Mouse (Mus musculus): ENCODE data around the gene Otud3.
"Not testable (repeated sequence)": the region's sequence is repeated elsewhere in the genome, so short reads cannot be mapped to it uniquely, and the experiment has no call there.

Otud3 gene

DNA sequence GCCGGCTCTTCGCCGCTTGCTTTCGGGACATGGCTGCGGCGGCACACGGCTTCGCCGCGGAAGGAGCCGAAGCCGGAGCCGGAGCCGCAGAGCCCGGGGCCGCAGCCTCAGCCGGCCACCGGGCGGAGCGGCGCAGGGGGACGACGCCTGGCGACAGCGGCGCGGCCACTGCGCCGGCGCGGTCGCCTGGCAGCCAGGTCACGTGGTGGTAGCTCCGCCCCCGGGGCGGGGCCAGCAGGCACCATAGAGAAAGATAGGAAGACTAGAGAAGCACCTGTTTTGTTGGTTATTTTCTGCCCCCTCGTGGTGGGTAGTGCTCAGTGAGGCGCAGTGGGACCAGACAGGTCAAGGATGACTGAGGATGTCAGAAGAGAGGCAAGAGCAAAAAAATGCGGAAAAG, at the start of gene Otud3:
TSS of gene Otud3 (minus strand) at position 149 of the 400 bp plus-strand sequence.
- DNase-seq (ENCODE audit: low spot score in 2 of 2), result peak; percentile 86 to 97

DNA sequence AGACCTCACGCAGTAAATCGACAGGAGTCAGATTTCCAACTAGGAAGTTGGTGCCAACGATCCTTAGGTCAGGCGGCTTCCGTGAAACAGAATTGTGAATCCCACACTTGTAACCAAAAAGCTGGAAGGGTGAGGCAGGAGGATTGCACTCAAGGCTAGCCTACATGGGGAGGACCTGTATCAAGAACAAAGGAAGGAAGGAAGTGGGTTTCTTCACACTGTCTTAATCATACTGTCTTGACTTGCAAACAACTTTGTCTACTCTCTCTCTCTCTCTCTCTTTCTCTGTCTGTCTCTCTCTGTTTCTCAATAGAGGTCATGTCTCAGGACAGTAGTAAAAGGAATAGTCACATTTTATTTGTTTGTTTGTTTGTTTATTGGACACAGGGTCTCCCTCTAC, 49.0 kb upstream of the Otud3 start:
- DNase-seq (ENCODE audit: low spot score in 2 of 2), result no peak

DNA sequence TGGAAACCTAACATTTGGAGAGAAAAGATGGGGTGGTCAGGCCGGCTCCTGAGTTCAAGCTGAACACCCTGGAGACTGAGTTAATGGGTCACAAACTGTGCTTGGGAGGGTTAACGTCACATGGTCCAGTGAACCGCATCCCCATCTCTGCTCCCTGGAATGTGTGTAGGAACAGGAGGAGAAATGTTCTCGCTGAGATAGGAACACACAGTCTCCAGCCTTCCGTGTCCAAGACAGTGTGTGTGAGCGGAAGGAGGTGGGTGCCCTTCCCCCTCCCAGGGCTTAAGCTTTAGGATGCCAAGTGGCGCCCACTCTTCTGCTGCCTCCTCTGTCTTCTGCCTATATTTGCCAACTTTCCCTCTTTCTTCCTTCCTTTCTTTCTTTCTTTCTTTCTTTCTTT, 46.2 kb upstream of the Otud3 start:
- no peak for DNase-seq (ENCODE audit: low spot score in 2 of 2)

DNA sequence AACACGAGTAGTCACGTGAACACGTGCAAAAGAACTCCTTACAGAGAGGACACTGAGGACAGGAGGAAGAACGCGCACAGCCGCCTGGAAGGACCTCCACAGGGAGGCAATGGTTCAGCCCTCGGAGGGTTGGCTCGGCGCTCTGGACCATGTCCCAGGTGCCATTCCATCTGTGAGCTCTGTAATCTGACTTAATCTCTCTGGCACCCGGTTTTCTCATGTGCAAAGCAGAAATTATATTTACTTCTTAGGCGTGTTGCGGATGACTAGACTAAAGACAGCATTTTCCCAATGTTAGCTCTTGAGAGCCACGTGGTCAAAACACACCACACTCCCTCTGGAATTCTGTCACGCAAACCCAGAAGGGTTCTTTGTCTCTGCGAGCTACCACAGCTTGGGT, 45.4 kb upstream of the Otud3 start:
- DNase-seq (ENCODE audit: low spot score in 2 of 2), result no peak

DNA sequence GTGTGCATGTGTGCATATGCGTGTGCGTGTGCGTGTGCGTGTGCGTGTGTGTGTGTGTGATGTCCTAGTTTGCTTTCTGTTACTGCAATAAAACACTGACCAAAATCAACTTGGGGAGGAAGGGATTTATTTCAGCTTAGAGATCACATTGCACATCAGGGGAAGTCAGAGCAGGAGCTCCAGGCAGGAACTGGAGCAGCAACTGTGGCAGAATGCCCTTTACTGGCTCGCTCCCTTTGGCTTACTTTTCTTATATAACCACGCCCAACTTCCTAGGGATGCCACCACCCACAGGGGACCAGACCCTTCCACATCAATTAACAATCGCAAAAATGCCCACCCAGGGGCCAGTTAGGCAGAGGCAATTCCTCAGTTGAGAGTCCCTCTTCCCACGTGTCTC, 44.9 kb upstream of the Otud3 start:
- no peak for DNase-seq (ENCODE audit: low spot score in 2 of 2)

DNA sequence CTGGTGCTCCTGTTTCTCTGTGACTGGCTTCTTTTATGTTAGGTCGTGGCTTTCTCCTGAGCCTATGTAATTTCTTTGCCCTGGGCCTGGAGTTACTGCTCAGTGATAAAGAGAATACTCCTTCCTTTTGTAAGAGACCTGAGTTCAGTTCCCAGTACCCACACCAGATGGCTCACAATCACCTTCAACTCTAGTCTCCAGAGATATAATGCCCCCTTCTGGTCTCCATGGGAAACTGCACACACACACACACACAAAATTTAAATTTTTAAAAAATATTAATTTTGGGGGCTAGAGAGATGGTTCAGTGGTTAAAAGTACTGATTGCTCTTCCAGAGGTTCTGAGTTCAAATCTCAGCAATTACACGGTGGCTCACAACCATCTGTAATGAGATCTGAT, 34.5 kb upstream of the Otud3 start:
- DNase-seq (ENCODE audit: low spot score in 2 of 2), result no peak

- DNase-seq (ENCODE audit: low spot score in 2 of 2), result peak in 1 of 2 experiments; percentile 40
Measured at GRCm38 (mm10) chr4:138943730-138944129, 30.0 kb upstream of the Otud3 start.

DNA sequence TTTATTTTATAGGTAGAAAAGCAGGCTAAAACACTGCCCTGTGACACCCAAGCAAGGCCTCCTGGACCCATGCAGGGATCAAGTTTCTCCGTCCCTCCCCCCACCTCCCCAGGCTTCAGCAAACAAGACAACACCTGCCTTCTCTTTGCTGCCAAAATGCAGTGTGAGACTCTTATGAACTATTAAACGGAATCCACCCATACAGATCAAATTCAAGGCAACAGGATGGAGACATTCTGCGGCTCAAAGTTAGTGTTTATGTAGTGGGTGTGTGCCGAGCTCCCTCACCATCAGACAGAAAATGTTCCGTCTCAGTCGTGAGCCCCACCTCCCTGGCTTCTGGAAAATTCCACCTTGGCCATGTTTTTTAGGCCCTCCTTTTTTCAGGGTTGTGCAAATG, 28.2 kb upstream of the Otud3 start:
- DNase-seq (ENCODE audit: low spot score in 2 of 2), result no peak

DNA sequence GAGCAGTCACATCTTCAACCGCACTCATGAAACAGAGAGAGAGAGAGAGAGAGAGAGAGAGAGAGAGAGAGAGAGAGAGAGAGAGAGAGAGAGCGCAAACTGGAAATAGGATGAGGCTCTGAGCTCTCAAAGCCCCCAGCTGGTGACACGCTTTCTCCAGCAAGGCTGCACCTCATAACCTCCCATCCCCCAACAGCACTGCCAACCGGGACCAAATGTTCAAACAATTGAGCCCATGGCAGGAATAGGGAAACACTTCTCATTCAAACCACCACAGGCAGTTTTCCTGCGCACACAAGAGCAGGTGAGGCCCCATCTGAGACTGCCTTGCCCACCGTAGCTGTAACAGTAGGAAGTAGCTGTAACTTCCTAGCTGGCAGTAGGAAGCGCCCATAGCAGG, 27.7 kb upstream of the Otud3 start:
- DNase-seq (ENCODE audit: low spot score in 2 of 2), result no peak

GRCm38 (mm10) chr4:138939481-138939880, 25.7 kb upstream of the Otud3 start:
- DNase-seq (ENCODE audit: low spot score in 2 of 2), result no peak

DNA sequence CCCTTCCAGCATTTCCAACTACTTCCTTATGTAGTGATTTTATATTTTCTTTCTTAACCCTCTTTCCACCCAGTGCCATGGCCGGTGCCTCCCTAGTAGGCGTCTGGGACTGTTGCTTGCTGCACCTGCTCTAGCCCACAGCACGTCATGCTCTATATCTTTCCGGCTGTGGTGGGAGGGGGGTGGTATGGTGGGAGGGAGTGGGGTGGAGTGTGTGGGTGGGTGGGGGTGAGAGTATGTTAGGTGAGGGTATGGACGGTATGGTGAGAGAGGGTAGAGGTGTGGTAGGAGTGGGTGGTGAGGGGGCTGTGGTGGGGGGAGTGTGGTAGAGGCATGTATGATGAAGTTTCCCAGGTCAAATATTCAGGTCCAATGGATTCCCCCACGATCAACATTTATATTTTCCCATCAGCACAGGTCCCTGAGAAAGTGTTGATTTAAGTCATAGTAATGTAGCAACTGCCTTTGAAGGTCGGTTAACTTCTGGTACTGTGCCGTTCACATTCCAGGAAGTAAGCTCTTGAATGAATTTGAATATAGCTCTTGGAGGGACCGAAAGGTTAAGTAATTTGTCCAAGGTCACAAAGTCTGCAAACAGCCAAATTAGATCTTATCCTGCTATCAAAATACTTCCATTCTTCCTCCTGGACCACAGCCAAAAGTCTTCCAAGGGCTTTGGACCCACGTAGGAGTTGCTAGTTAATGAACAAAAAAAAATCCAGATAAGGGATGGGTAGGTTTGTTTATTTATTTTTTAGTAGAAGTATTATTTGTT, 24.9 kb upstream of the Otud3 start:
- no peak for DNase-seq (ENCODE audit: low spot score in 2 of 2)

GRCm38 (mm10) chr4:138934456-138935145, 20.9 kb upstream of the Otud3 start:
- no peak for DNase-seq (ENCODE audit: low spot score in 2 of 2)

GRCm38 (mm10) chr4:138933862-138934261, 20.1 kb upstream of the Otud3 start:
- DNase-seq (ENCODE audit: low spot score in 2 of 2), result no peak

DNA sequence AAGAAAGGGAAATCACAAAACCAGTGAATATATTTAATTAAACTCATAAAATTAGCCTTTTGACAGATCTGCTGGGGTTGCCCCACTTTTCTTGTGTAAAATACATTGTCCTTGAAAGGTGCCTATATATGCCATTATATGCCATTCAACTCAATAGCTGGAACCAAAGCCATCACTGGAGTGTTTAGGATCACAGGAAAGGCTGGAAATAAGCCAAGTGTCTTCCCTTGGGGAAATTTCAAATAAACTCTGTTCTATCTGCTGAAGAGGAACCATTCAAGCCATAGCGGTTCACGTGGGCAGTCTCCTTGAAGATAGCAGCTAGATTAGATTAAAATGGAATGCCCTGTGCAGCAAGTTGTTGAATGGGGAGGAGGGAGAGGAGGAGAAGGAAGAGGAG, 11.8 kb upstream of the Otud3 start:
- DNase-seq (ENCODE audit: low spot score in 2 of 2), result no peak

DNA sequence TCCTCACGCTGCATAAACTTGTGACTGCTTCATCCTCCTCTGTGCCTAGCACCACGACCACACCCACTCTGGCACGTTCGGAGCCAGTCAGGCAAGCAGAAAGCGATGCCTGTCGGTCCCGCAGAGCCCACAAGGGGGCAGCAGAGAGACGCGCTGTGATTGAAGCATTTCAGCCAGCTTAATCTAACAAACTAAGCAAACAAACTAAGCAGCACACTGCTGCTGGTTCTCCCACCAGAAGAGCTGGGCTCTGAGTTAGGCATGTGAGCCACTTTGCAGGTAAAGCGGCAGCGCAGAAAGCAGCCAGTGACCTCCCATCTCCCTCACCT, 8.3 kb upstream of the Otud3 start:
- DNase-seq (ENCODE audit: low spot score in 2 of 2), result peak; percentile 97 to 98

DNA sequence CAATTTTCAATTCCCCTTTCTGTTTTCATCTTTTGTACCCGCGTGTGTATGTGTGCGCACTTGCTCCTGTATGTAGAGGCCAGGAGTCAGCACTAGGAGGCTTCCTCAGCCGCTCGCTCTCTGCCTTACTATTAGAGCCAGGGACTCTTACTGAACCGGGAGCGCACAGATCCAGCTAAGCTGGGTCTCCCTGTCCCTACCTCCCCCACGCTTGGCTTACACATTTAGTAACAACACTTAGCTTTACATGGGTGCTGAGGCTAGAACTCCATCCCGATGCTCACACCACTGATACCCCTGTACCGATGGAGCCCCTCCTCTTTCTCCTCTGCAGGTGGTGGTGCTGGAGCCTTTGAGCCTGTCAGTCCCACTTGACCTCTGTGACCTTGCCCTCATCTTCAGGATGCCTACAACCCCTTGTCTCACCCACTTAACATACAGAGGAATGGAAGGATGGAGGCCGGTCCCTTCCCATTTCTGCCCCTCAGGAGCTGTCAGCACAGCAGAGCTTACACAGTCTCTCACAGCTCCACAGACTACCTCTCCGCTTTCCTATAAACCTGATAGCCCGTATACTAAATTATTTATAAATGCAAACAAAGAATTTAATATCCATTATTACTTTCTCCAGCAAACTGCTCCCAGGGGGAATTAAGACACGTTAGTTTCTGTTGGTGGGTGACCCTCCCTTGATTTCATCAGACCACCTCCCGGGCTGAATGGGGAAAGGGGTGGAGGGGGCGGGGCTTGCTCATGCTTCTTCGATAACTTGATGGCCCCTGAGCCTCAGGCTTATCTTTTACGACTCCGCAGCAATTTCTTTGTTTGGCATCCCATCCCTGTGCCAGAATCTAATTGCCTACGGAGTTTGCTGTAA, 7.7 kb upstream of the Otud3 start:
- DNase-seq (ENCODE audit: low spot score in 2 of 2), result no peak

DNA sequence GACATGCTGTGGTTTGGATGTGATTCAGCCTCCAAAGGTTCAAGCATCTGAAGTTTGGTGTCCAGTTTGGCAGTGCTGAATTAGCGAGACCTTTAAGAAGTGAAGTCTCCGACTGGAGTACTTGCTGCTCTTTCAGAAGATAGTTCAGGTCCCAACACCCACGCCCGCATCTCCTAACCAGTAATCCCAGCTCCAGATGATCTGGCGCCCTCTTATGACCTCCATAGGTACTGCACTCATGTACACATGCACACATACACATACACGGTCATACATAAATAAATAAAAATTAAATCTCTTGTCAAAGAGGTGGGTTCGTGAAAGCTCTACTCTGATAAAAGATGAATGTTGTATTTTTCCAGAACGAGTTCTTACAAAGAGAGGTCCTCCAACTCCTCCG, 3.5 kb upstream of the Otud3 start:
- no peak for DNase-seq (ENCODE audit: low spot score in 2 of 2)

DNA sequence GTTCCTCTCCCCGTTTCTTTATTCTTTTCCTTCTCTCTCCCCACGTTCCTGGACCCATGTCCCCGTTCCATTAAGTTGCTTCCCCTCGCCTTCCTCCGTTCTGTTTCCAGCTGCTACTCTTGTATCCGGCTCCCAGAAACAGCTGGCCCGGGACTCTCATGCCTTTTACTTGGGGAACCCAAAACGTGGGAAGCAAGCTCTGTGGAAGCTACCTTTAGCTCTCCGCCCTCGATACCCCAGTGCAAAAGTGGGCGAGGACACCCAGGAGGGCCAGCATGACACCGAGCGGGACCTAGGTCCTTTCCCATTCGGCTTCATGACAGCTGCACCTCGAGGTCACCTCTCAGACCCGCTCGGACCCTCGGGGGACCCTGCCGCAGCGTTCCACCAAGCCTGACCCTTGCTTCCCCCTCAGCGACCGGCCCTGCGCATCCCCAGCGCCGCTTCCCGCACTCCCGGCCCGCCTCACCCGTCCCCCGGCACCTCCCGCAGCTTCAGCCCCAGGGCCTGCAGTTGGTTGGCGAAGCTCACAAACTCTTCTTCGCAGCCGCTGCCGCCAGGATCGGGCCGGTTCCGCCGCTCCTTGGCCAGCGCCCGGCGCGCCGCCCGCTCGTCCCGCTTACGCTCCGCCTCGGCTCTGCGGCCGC, 481 bp downstream of the Otud3 start:
- DNase-seq (ENCODE audit: low spot score in 2 of 2), result no peak

DNA sequence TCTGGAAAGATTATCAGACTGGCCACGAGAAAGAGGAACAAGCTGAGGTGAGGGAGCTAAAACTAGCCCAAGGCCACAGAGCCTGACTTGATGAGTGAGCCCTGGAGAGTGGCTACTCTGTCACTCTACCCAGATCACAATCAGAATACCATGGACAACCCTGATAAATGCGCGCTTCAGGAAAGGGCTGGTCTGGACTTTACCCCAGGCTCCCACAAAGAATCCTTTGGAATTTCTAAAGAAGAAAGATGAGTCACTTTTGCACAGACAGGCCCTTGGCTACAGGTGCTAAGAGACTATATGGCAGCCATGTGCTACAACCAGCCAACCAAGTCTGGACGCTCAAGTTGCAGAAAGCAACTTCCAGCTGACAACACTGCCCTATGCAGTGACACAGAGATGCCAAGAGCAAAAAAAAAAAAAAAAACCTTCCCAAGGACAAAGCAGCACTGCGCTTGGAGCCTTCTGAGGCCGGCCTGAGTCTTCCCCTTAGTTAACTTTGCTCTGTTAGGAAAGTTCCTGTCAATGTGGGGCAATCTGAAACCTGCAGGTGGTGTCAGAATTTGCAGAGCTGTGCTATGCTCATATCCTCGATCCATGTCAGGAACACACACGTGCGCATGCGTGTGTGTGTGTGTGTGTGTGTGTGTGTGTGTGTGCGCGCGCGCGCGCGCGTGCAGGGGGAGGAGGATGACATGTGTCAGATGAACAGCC, 8.0 kb downstream of the Otud3 start:
- DNase-seq (ENCODE audit: low spot score in 2 of 2), result no peak

GRCm38 (mm10) chr4:138899361-138899760, 14.4 kb downstream of the Otud3 start:
- no peak for DNase-seq (ENCODE audit: low spot score in 2 of 2)

GRCm38 (mm10) chr4:138893789-138894188, 20.0 kb downstream of the Otud3 start:
- DNase-seq (ENCODE audit: low spot score in 2 of 2), result not testable (repeated sequence)

Data from cerebellum, postnatal 4 days (tissue).